Mouse (Mus musculus): Measurements from ENCODE around the gene Socs3.
A peak's percentile ranks its signal among the peaks of the same experiment; 100 is the strongest.

Gene Socs3

GRCm38 (mm10) chr11:117969945-117970872 is at the start of gene Socs3:
Gene Socs3 (minus strand): TSS chr11:117970047.
- DNase-seq (ENCODE audit: low spot score in 2 of 2) = peak; percentile 81 to 91

GRCm38 (mm10) chr11:118018328-118018727 is 48.5 kb upstream of the Socs3 start:
- DNase-seq (ENCODE audit: low spot score in 2 of 2) = no peak

GRCm38 (mm10) chr11:118015381-118016145 is 45.7 kb upstream of the Socs3 start:
- no peak for DNase-seq (ENCODE audit: low spot score in 2 of 2)

GRCm38 (mm10) chr11:118014391-118014995 is 44.6 kb upstream of the Socs3 start:
- no peak for DNase-seq (ENCODE audit: low spot score in 2 of 2)

DNA sequence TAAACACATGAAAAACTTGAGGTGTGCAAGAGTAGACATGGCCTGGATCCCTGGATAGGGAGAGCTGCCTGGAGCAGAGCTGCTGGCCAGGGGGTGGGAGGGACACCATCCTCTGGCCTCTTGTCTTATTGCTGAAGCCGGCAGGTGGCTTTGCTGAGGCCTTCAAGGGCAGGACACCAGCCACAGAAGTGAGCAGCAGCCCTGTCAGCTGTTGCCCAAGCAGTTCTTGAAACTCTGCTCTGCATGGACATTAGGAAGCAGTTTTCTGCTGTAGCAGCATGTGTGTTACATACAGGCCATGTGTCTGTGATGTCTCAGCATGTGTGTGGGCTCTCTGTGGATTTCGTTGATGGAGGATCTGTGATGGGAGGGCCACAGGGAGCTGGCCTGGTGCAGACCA is 43.5 kb upstream of the Socs3 start:
- DNase-seq (ENCODE audit: low spot score in 2 of 2) = no peak

DNA sequence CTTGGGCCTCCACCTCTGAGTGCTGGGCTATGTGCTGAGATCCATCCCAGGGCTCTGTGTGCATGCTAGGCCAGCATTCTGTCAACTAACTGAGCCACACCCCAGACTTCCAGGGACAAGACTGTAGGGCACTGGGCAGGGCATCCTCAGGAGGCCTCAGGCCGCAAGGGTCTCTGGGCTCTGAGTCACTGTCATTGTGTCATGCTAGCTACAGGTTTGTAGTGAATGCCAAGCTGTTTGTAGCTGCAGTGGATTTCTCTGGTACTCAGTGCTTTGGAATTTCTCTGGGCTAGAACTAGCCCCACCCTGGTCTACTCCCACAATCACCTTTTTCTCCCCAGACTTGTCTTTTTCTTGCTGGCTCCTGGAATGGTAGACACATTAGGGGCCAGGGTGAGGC is 42.7 kb upstream of the Socs3 start:
- no peak for DNase-seq (ENCODE audit: low spot score in 2 of 2)

DNA sequence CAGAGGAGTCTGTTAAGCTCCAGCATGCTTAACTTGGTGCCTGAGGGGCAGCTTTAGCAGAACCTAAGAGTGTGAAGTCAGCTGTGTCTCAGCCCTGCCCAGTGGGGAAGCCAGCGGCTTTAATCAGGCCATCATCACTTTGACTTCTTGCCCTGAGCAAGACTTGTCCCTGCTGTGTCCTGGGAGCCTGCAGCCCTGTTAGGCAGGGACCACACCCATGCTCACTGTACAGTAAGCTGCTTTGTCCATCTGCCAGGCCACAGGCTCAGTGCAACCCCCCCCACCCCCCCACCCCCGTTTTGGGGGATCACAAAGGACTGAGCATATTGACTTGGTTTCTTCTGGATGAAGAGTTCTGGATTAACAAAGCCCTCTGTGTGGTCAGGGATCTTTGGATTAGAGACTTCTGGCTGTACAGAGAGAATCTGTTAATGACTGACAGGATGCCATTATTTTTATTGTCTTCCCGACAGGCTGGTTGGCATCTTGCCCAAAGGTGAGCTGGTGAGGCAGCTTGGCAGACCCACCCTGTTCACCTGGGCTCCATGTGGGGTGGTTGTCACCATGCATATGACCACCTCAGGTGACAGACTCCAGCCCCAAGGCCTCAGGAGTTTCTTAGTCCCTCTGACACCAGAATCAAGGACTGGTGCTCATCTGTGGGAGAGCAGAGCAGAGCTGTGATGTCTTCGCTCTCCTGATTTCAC is 40.2 kb upstream of the Socs3 start:
- DNase-seq (ENCODE audit: low spot score in 2 of 2) = no peak

DNA sequence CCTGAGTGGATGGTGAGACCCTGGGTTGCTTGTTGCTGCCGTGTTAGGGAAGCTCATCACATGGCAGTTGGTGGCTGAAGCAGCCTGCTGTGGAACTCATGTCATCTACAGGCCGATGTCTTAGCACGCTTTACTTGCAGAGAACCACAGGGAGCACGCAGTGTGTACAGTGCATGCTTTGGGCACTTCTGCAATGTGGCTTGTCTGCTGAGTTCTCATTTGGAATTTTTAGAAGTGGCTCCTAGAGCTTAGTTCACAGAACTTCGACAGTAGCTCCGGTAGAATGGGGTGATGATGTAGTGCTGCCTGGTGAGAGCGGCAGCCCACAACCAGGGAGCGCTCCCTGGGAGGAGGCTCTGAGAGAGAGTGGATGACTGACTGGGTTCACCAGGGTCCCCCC is 39.0 kb upstream of the Socs3 start:
- no peak for DNase-seq (ENCODE audit: low spot score in 2 of 2)

GRCm38 (mm10) chr11:118008144-118008805 is 38.4 kb upstream of the Socs3 start:
- DNase-seq (ENCODE audit: low spot score in 2 of 2) = no peak

- no peak for DNase-seq (ENCODE audit: low spot score in 2 of 2)
Observed at GRCm38 (mm10) chr11:118007460-118008143, 37.8 kb upstream of the Socs3 start.

DNA sequence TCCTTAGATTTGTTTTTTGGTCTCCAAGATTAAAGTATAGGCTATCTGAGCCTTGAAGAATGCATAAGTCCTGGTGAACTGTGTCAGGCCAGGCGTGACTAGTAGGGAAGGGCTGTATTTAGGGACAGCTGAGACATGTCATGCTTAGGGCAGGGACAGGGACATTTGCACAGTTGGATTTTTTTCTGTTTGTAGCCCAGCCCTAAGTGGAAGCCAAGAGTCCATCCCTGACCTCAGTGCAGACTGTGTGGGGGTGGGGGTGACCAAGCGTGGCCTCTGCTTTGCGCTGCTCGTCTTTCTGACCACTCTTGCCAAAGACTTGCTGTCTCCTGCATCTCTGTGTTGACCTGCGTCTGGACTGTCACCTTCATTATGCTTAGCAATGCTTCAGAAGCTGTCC is 34.4 kb upstream of the Socs3 start:
- DNase-seq (ENCODE audit: low spot score in 2 of 2) = no peak

DNA sequence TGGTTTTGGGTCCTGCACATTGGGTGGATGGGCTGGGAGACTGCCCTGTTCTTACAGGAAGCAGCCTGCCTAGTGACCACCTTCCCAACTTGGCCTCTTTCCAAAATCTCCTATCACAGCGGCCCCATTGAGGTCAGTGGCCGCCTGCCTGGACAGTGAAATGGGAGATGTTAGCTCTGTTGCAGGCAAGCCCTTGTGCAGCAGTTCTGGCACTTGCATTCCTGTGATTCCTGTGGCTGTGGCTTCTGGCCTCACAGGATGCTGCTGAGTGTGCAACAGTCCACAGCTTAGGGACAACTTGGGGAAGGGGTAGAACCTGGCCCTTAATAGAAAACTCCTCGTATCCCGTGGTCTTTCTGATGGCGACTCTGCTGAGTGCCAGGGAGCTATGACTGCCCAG is 33.9 kb upstream of the Socs3 start:
- DNase-seq (ENCODE audit: low spot score in 2 of 2) = no peak

GRCm38 (mm10) chr11:118003176-118003575 is 33.3 kb upstream of the Socs3 start:
- no peak for DNase-seq (ENCODE audit: low spot score in 2 of 2)

- no peak for DNase-seq (ENCODE audit: low spot score in 2 of 2)
Observed at GRCm38 (mm10) chr11:118000565-118001215, 30.8 kb upstream of the Socs3 start.

DNA sequence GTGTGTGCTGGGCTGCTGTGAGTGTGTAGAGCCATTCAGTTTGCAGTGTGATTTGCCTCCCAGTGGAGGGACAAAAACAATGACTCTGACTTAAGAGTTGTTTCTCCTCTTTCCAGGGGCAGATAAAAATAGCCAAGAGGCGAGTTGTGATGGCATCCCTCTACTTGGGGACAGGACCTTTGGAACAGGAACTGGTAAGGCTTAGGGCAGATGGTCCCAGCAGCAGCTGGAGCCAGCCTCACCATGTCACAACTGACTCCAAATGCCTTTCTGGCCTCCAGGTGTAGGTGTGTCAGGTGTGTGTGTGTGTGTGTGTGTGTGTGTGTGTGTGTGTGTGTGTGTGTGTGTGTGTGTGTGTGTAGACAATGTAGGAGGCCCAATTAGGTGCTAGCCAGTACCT is 30.2 kb upstream of the Socs3 start:
- DNase-seq (ENCODE audit: low spot score in 2 of 2) = no peak

- no peak for DNase-seq (ENCODE audit: low spot score in 2 of 2)
Observed at GRCm38 (mm10) chr11:117999260-117999934, 29.6 kb upstream of the Socs3 start.

- no peak for DNase-seq (ENCODE audit: low spot score in 2 of 2)
Observed at GRCm38 (mm10) chr11:117998356-117998755, 28.5 kb upstream of the Socs3 start.

GRCm38 (mm10) chr11:117997085-117997484 is 27.2 kb upstream of the Socs3 start:
- DNase-seq (ENCODE audit: low spot score in 2 of 2) = no peak

GRCm38 (mm10) chr11:117996066-117996465 is 26.2 kb upstream of the Socs3 start:
- no peak for DNase-seq (ENCODE audit: low spot score in 2 of 2)

DNA sequence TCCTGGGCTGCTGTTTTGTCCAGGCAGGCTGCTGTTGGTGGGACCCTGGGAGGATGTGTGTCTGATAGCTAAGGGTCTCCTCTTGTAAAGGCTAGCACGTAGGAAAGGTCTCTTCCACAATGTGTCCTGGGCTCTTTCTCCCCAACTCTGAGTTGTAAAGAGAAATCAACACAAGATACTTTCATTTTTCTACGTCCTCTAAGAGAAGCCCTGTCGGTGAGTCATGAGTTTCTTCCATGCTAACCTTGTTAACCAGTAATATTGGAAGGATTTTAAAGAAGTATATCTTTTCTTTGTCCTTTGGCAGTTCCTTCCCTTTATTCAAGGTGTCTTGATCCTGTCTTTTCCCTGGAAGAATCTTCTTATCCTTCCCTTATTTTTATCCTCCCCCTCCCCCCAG is 25.8 kb upstream of the Socs3 start:
- no peak for DNase-seq (ENCODE audit: low spot score in 2 of 2)

Measured in frontal cortex, postnatal 14 days (tissue).